Mouse (Mus musculus): Measurements from ENCODE around the gene Scube3. TPM values are rescaled to one million over a fixed set of nuclear protein-coding genes. Genes with fewer than 3 reads are reported as not detected.

Scube3 gene
- total RNA-seq, 1 experiment from 2014 or later: 1.0 TPM

- ATAC-seq (replicated peaks; ENCODE audit: low read depth, poor library complexity, severe bottlenecking): no peak
Measured at GRCm38 (mm10) chr17:28130391-28131125, 11.4 kb upstream of the Scube3 start.

GRCm38 (mm10) chr17:28131156-28131555, 10.8 kb upstream of the Scube3 start:
- ATAC-seq (replicated peaks; ENCODE audit: low read depth, poor library complexity, severe bottlenecking): no peak

- ATAC-seq (replicated peaks; ENCODE audit: low read depth, poor library complexity, severe bottlenecking): peak; percentile 75
Measured at GRCm38 (mm10) chr17:28133193-28133592, 8.7 kb upstream of the Scube3 start.

- ATAC-seq (replicated peaks; ENCODE audit: low read depth, poor library complexity, severe bottlenecking): no peak
Measured at GRCm38 (mm10) chr17:28135496-28135895, 6.4 kb upstream of the Scube3 start.

GRCm38 (mm10) chr17:28136266-28136665, 5.7 kb upstream of the Scube3 start:
- no peak for ATAC-seq (replicated peaks; ENCODE audit: low read depth, poor library complexity, severe bottlenecking)

- ATAC-seq (replicated peaks; ENCODE audit: low read depth, poor library complexity, severe bottlenecking): no peak
Measured at GRCm38 (mm10) chr17:28138013-28138412, 3.9 kb upstream of the Scube3 start.

- ATAC-seq (replicated peaks; ENCODE audit: low read depth, poor library complexity, severe bottlenecking): no peak
Measured at GRCm38 (mm10) chr17:28138685-28139084, 3.3 kb upstream of the Scube3 start.

- ATAC-seq (replicated peaks; ENCODE audit: low read depth, poor library complexity, severe bottlenecking): no peak
Measured at GRCm38 (mm10) chr17:28140431-28141204, 1.3 kb upstream of the Scube3 start.

GRCm38 (mm10) chr17:28141205-28141650, 713 bp upstream of the Scube3 start:
- ATAC-seq (replicated peaks; ENCODE audit: low read depth, poor library complexity, severe bottlenecking): 0 out of 2 replicates have a peak, but pooled peaks have one; percentile 20

- ATAC-seq (replicated peaks; ENCODE audit: low read depth, poor library complexity, severe bottlenecking): no peak
Measured at GRCm38 (mm10) chr17:28142700-28143610, 1.0 kb downstream of the Scube3 start.

- no peak for ATAC-seq (replicated peaks; ENCODE audit: low read depth, poor library complexity, severe bottlenecking)
Measured at GRCm38 (mm10) chr17:28143751-28144150, 1.8 kb downstream of the Scube3 start.

GRCm38 (mm10) chr17:28144241-28144640, 2.3 kb downstream of the Scube3 start:
- no peak for ATAC-seq (replicated peaks; ENCODE audit: low read depth, poor library complexity, severe bottlenecking)

GRCm38 (mm10) chr17:28148288-28148687, 6.3 kb downstream of the Scube3 start:
- ATAC-seq (replicated peaks; ENCODE audit: low read depth, poor library complexity, severe bottlenecking): no peak

- no peak for ATAC-seq (replicated peaks; ENCODE audit: low read depth, poor library complexity, severe bottlenecking)
Measured at GRCm38 (mm10) chr17:28149734-28150133, 7.8 kb downstream of the Scube3 start.

GRCm38 (mm10) chr17:28150456-28150855, 8.5 kb downstream of the Scube3 start:
- no peak for ATAC-seq (replicated peaks; ENCODE audit: low read depth, poor library complexity, severe bottlenecking)

- no peak for ATAC-seq (replicated peaks; ENCODE audit: low read depth, poor library complexity, severe bottlenecking)
Measured at GRCm38 (mm10) chr17:28153095-28153494, 11.2 kb downstream of the Scube3 start.

GRCm38 (mm10) chr17:28154970-28155369, 13.0 kb downstream of the Scube3 start:
- ATAC-seq (replicated peaks; ENCODE audit: low read depth, poor library complexity, severe bottlenecking): no peak

GRCm38 (mm10) chr17:28160361-28160760, 18.4 kb downstream of the Scube3 start:
- no peak for ATAC-seq (replicated peaks; ENCODE audit: low read depth, poor library complexity, severe bottlenecking)

- ATAC-seq (replicated peaks; ENCODE audit: low read depth, poor library complexity, severe bottlenecking): 0 out of 2 replicates have a peak, but pooled peaks have one; percentile 5
Measured at GRCm38 (mm10) chr17:28161310-28161881, 19.5 kb downstream of the Scube3 start.

- peak; percentile 86 for ATAC-seq (replicated peaks; ENCODE audit: low read depth, poor library complexity, severe bottlenecking)
Measured at GRCm38 (mm10) chr17:28163666-28164065, 21.7 kb downstream of the Scube3 start.
